Mouse (Mus musculus) CH12.LX (cell line): ENCODE data around the gene Hoxd4.

Experiments used
- BHLHE40 ChIP-seq: IDR thresholded peaks from 2 replicates; pipeline ENCODE4 v1.6.1; 2011; ENCODE audit warnings: mild to moderate bottlenecking, low read depth, low read length, improper control_type of control experiment
- CTCF ChIP-seq, 2 experiments: IDR thresholded peaks in 1 of 2; conservative IDR thresholded peaks in 1 of 2; 2 replicates each; pipeline ENCODE4 v1.5.1; 2011 to 2012; ENCODE audit warnings: low read depth in 2 of 2, low read length in 2 of 2, improper control_type of control experiment in 1 of 2, inconsistent platforms in 1 of 2, mild to moderate bottlenecking in 1 of 2, moderate library complexity in 1 of 2
- E2F4 ChIP-seq: IDR thresholded peaks from 2 replicates; pipeline ENCODE4 v1.6.1; 2011; ENCODE audit warnings: low read depth, low read length, improper control_type of control experiment; ENCODE audit not compliant: insufficient replicate concordance
- JUN ChIP-seq: IDR thresholded peaks from 2 replicates; pipeline ENCODE4 v1.6.1; 2011; ENCODE audit warnings: low read depth, mild to moderate bottlenecking, low read length, improper control_type of control experiment, moderate library complexity; ENCODE audit not compliant: insufficient read depth
- MAFK ChIP-seq: IDR thresholded peaks from 2 replicates; pipeline ENCODE4 v1.6.1; 2011; ENCODE audit warnings: low read length, improper control_type of control experiment; ENCODE audit not compliant: insufficient replicate concordance
- MAZ ChIP-seq: IDR thresholded peaks from 2 replicates; pipeline ENCODE4 v1.6.1; 2012; ENCODE audit warnings: low read depth, mild to moderate bottlenecking, inconsistent platforms, low read length, improper control_type of control experiment, moderate library complexity
- USF1 ChIP-seq: IDR thresholded peaks from 2 replicates; pipeline ENCODE4 v1.6.1; 2014; ENCODE audit warnings: low read depth, mild to moderate bottlenecking, inconsistent platforms, low read length, improper control_type of control experiment
- ZKSCAN1 ChIP-seq: IDR thresholded peaks from 2 replicates; pipeline ENCODE4 v1.6.1; 2012; ENCODE audit warnings: low read depth, inconsistent platforms, low read length, improper control_type of control experiment, borderline replicate concordance

- no peak for TF ChIP-seq CTCF (conservative IDR thresholded peaks at IDR 0.05 in 1 of 2, IDR thresholded peaks at IDR 0.05 in 1 of 2; ENCODE audit: low read depth in 2 of 2, low read length in 2 of 2)
- TF ChIP-seq MAFK = no peak
- TF ChIP-seq USF1 = no peak
- no peak for TF ChIP-seq MAZ
- TF ChIP-seq ZKSCAN1 = no peak
- no peak for TF ChIP-seq BHLHE40
- no peak for TF ChIP-seq JUN
- TF ChIP-seq E2F4 = no peak
Measured at GRCm38 (mm10) chr2:74734451-74734850, 22.7 kb downstream of the Hoxd4 start.
